Mouse (Mus musculus) brain, adult 10 weeks (tissue): ENCODE measurements around the gene Il1b. TPM values are rescaled to one million over a fixed set of nuclear protein-coding genes. Genes with fewer than 3 reads are reported as not detected.

Source experiments
- polyA plus RNA-seq: library from polyadenylated mRNA; stranded (reverse); fragments of 350-450 nt; fragmentation: Illumina TruSeq; extraction: RNeasy Lipid Tissue Mini Kit (QIAGEN cat#74804); gene quantifications from one replicate; pipeline ENCODE4 v1.2.3, GENCODE M21; 2015; ENCODE audit warnings: low read depth, low replicate concordance

Il1b gene
- 0.46 TPM for polyA plus RNA-seq

DNA sequence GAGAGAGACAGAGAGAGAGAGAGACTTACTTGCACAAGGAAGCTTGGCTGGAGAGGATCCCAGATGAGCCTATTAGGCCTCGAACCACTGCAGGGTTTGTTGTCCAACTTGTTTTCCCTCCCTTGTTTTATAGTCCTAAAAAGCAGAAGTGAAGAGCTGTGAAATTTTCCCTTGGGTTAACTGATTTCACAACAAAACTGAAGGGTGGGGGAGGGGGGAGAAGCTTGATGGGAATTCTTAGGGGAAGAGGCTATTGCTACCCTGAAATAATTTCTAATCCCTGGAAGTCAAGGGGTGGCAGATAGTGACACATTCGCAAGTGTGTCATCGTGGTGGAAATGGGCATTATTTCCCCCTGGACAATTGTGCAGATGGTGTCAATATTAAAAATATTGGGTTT is at the start of gene Il1b:
Gene Il1b, minus strand, starts transcription at position 101 of the 400 bp plus-strand sequence.

Other genes starting within 250 kb of the Il1b start
- 15.6 TPM for gene Chchd5, start 241.4 kb downstream of the Il1b start, polyA plus RNA-seq
- 126 TPM for gene Slc20a1, start 172.4 kb downstream of the Il1b start, polyA plus RNA-seq
- 0.54 TPM for gene Ckap2l, start 73.9 kb downstream of the Il1b start, polyA plus RNA-seq
- 0.74 TPM for gene Il1a, start 61.2 kb downstream of the Il1b start, polyA plus RNA-seq
- not detected for gene F830045P16Rik, start 165.5 kb upstream of the Il1b start, polyA plus RNA-seq
- 277 TPM for gene Sirpa, start 221.7 kb upstream of the Il1b start, polyA plus RNA-seq